Mouse (Mus musculus): ENCODE data around the gene Glt8d2.
"Not testable (repeated sequence)": the region's sequence is repeated elsewhere in the genome, so short reads cannot be mapped to it uniquely, and the experiment has no call there.

Glt8d2 gene

GRCm38 (mm10) chr10:82646083-82646482 is 44.4 kb downstream of the Glt8d2 start:
- no peak for DNase-seq (ENCODE audit: low read depth, low spot score)

- DNase-seq (ENCODE audit: low read depth, low spot score), result no peak
Observed at GRCm38 (mm10) chr10:82641481-82641880, 49.0 kb downstream of the Glt8d2 start.

- no peak for DNase-seq (ENCODE audit: low read depth, low spot score)
Observed at GRCm38 (mm10) chr10:82639032-82639698, 51.3 kb downstream of the Glt8d2 start.

- DNase-seq (ENCODE audit: low read depth, low spot score), result no peak
Observed at GRCm38 (mm10) chr10:82636321-82636720, 54.1 kb downstream of the Glt8d2 start.

- DNase-seq (ENCODE audit: low read depth, low spot score), result no peak
Observed at GRCm38 (mm10) chr10:82634348-82634747, 56.1 kb downstream of the Glt8d2 start.

GRCm38 (mm10) chr10:82632496-82633280 is 57.8 kb downstream of the Glt8d2 start:
- DNase-seq (ENCODE audit: low read depth, low spot score), result no peak

GRCm38 (mm10) chr10:82631133-82631532 is 59.3 kb downstream of the Glt8d2 start:
- no peak for DNase-seq (ENCODE audit: low read depth, low spot score)

- no peak for DNase-seq (ENCODE audit: low read depth, low spot score)
Observed at GRCm38 (mm10) chr10:82630497-82630896, 60.0 kb downstream of the Glt8d2 start.

- peak; percentile 89 for DNase-seq (ENCODE audit: low read depth, low spot score)
Observed at GRCm38 (mm10) chr10:82629586-82630255, 60.7 kb downstream of the Glt8d2 start, which contains the start of gene Tdg. Tdg (plus strand) TSS chr10:82629828.

GRCm38 (mm10) chr10:82629111-82629585 is 61.3 kb downstream of the Glt8d2 start:
- peak; percentile 65 for DNase-seq (ENCODE audit: low read depth, low spot score)

GRCm38 (mm10) chr10:82623553-82623932 is 66.9 kb downstream of the Glt8d2 start:
- DNase-seq (ENCODE audit: low read depth, low spot score), result not testable (repeated sequence)

GRCm38 (mm10) chr10:82622671-82623552 is 67.5 kb downstream of the Glt8d2 start, which contains the start of gene 1190007I07Rik:
1190007I07Rik (minus strand) TSS chr10:82623228.
- DNase-seq (ENCODE audit: low read depth, low spot score), result peak; percentile 99

GRCm38 (mm10) chr10:82622235-82622634 is 68.2 kb downstream of the Glt8d2 start:
- DNase-seq (ENCODE audit: low read depth, low spot score), result no peak

Measured in ES-CJ7 (cell line).